Mouse (Mus musculus) hindbrain, embryonic 13.5 days (tissue): ENCODE measurements around the gene Zc2hc1b. TPM values are rescaled to one million over a fixed set of nuclear protein-coding genes. Genes with fewer than 3 reads are reported as not detected.

Experiments used
- ATAC-seq: fragments of 200-750 bp; cut with Nextera tagmentation; 2 replicates; pipeline ENCODE4 v1.8.0; 2017; ENCODE audit warnings: moderate TSS enrichment; ENCODE audit not compliant: low FRiP score
- H3K27ac ChIP-seq: fragments of 300-500 bp; sonication (generic); 2 replicates; pipeline ENCODE4 v1.5.1; 2015; ENCODE audit warnings: inconsistent platforms, mild to moderate bottlenecking, moderate library complexity
- H3K27me3 ChIP-seq: fragments of 300-500 bp; sonication (generic); 2 replicates; pipeline ENCODE4 v1.6.1; 2015; ENCODE audit warnings: mild to moderate bottlenecking, inconsistent platforms
- H3K36me3 ChIP-seq: fragments of 300-500 bp; sonication (generic); 2 replicates; pipeline ENCODE4 v1.6.1; 2015; ENCODE audit warnings: mild to moderate bottlenecking, inconsistent platforms
- H3K4me1 ChIP-seq: fragments of 300-500 bp; sonication (generic); replicated peaks from 2 replicates; pipeline ENCODE4 v1.6.1; 2015; ENCODE audit warnings: inconsistent platforms
- H3K4me2 ChIP-seq: fragments of 300-500 bp; sonication (generic); 2 replicates; pipeline ENCODE4 v1.6.1; 2015; ENCODE audit warnings: inconsistent platforms, mild to moderate bottlenecking, moderate library complexity
- H3K4me3 ChIP-seq: fragments of 300-500 bp; sonication (generic); 2 replicates; pipeline ENCODE4 v1.5.1; 2015; ENCODE audit warnings: mild to moderate bottlenecking, inconsistent platforms
- H3K9ac ChIP-seq: fragments of 300-500 bp; sonication (generic); 2 replicates; pipeline ENCODE4 v1.6.1; 2015; ENCODE audit warnings: mild to moderate bottlenecking, inconsistent platforms
- H3K9me3 ChIP-seq: fragments of 300-500 bp; sonication (generic); 2 replicates; pipeline ENCODE4 v1.6.1; 2016; ENCODE audit warnings: inconsistent platforms
- WGBS: fragments of 180-500 bp; shearing (Covaris S2); methylation state at CpG from one replicate; pipeline ENCODE4 v1.1.7; 2015; 5-methylcytosine and 5-hydroxymethylcytosine counted together
- polyA plus RNA-seq: library from polyadenylated mRNA; unstranded; fragments of >200 nt; fragmentation: Nextera tagmentation; extraction: Ambion mirVana; gene quantifications from 2 replicates; pipeline ENCODE4 v1.2.1, GENCODE M21; 2015

Zc2hc1b gene
- not detected in 2 replicates for polyA plus RNA-seq

DNA sequence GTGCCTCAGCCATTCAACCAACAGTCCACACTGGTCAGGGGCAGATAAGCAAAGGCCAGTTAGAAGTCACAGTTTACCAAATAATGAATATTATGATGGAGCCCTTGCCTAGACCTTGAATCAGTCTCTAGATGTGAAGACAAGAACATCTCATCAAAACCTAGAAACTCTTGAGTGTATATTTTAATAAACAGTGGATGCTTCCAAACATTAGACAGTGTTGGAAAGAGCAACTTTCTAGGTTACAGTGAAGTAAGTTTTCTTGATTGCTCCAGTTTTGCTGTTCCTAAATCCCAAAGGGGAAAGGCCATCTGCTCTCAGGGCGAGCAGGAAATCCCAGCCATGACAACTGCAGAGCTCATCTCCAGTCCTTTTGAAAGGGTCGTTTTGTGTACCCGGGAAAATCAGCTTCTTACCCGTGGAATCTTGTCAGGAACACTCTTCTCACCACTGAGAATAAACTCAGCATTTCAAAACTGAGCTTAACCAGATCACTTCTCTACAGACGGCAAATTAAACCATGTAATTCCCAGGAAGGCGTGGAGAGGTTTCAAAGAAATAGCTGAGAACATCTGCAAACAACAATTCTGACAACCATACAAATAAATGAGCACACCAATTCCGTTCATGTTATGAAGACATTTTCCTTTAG is at the start of gene Zc2hc1b:
Gene Zc2hc1b, minus strand, starts transcription at position 51 of the 652 bp plus-strand sequence.
- 65% methylated on average over 7 of the region's 7 CpGs for WGBS
- H3K27ac ChIP-seq = no peak within 1 kb of the TSS

GRCm38 (mm10) chr10:13225377-13226063 is 47.7 kb upstream of the Zc2hc1b start:
- Histone ChIP-seq H3K9me3 (no peaks in the 10 kb centered on the region), H3K4me3 (no peak overlapping the region), H3K36me3 (no peaks in the 10 kb centered on the region), H3K27me3 (no peaks in the 10 kb centered on the region), H3K9ac (no peak overlapping the region), H3K4me1 (no peaks in the 10 kb centered on the region), H3K27ac (no peak overlapping the region), H3K4me2 (no peak overlapping the region)
- no peak for ATAC-seq
- 88% methylated on average over 7 of the region's 7 CpGs for WGBS

More for the DNA sequence above, at the start of gene Zc2hc1b:
- no peak within 1 kb of the TSS for H3K4me3 ChIP-seq
- no peak within 1 kb of the TSS for H3K9ac ChIP-seq
- peaks cover under 1% of the 10 kb centered on the region; the same call in 1 of the 2 replicates for H3K4me1 ChIP-seq
- H3K9me3 ChIP-seq = no peaks in the 10 kb centered on the region
- H3K4me2 ChIP-seq = no peak within 1 kb of the TSS
- H3K27me3 ChIP-seq = no peaks in the 10 kb centered on the region
- peaks cover 70% of the 10 kb centered on the region for H3K36me3 ChIP-seq
- no peak for ATAC-seq

GRCm38 (mm10) chr10:13222135-13222534 is 44.3 kb upstream of the Zc2hc1b start:
- H3K4me1 ChIP-seq = no peaks in the 10 kb centered on the region
- WGBS = 94% methylated on average over 3 of the region's 3 CpGs
- no peak for ATAC-seq
- H3K4me2 ChIP-seq = no peak overlapping the region
- H3K27ac ChIP-seq = no peak overlapping the region
- H3K27me3 ChIP-seq = no peaks in the 10 kb centered on the region
- H3K9ac ChIP-seq = no peak overlapping the region
- H3K4me3 ChIP-seq = no peak overlapping the region
- H3K9me3 ChIP-seq = no peaks in the 10 kb centered on the region
- H3K36me3 ChIP-seq = no peaks in the 10 kb centered on the region

DNA sequence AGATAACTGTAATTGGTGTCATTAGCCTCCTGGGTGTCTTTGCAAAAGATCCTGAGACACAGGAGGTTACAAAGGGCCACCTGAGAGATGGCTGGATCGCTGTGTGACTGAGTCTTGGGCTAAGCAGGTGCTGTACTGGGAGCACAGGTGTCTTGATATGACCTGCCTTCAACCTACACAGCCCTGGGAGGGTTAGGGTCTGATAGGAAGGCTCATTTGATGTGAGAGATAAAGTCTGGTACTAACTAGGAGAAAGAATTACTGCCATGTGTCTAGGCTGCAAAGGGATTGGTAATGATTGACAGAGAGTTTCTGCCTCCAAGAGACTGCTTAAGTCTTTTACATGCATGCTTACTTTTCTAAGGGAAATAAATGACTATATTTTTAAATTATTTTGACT is 42.2 kb upstream of the Zc2hc1b start:
- H3K27me3 ChIP-seq = no peaks in the 10 kb centered on the region
- no peak overlapping the region for H3K9ac ChIP-seq
- ATAC-seq = no peak
- H3K4me3 ChIP-seq = no peak overlapping the region
- no peaks in the 10 kb centered on the region for H3K4me1 ChIP-seq
- no peak overlapping the region for H3K27ac ChIP-seq
- H3K9me3 ChIP-seq = no peaks in the 10 kb centered on the region
- WGBS = 61% methylated on average over 1 of the region's 1 CpGs
- H3K4me2 ChIP-seq = no peak overlapping the region
- H3K36me3 ChIP-seq = no peaks in the 10 kb centered on the region

DNA sequence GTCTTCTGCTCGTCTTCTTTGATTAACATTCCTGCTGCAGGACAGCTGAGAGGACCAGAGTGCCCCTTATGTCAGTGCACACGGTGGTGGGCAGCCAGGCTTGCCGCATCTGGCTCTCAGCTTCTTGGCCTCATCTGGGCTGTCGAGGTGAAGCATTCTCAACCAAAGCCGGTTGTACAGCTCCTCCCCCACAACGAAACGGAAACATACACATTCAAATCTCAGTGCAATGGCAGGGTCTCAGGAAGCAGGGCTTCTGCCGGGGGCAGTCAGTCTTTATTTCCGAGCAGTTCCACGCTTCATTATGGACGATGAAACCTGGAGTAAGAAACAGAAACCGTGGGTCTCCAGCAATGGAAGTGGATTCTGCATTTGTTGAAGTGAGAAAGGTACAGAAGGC is 36.1 kb upstream of the Zc2hc1b start:
- H3K4me1 ChIP-seq = no peaks in the 10 kb centered on the region
- H3K9me3 ChIP-seq = no peaks in the 10 kb centered on the region
- no peaks in the 10 kb centered on the region for H3K27me3 ChIP-seq
- ATAC-seq = no peak
- no peak overlapping the region for H3K9ac ChIP-seq
- no peak overlapping the region for H3K27ac ChIP-seq
- 81% methylated on average over 12 of the region's 12 CpGs for WGBS
- no peak overlapping the region for H3K4me3 ChIP-seq
- no peak overlapping the region for H3K4me2 ChIP-seq
- no peaks in the 10 kb centered on the region for H3K36me3 ChIP-seq

GRCm38 (mm10) chr10:13212829-13213228 is 35.0 kb upstream of the Zc2hc1b start:
- 87% methylated on average over 6 of the region's 6 CpGs for WGBS
- Histone ChIP-seq H3K4me1 (no peaks in the 10 kb centered on the region), H3K9me3 (no peaks in the 10 kb centered on the region), H3K9ac (no peak overlapping the region), H3K27ac (no peak overlapping the region), H3K4me2 (no peak overlapping the region), H3K27me3 (no peaks in the 10 kb centered on the region), H3K4me3 (no peak overlapping the region), H3K36me3 (no peaks in the 10 kb centered on the region)
- no peak for ATAC-seq

DNA sequence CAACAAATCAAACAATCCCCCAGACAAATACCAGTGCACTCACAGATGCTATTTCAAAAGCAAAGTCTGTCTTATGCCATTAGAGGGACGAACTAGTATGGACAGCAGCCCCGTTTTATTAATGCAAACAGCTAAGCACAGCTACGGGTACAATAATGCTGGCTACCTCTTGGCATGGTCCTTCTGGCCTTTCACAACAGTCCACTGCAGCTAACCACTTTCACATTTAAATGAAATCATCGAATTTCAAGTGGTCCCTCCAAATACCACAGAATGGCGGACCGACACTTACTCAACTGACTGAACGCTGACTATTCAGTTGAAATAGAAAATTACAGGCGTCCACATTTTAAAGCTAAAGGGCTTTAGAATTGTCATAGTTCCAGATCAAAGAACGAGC is 34.5 kb upstream of the Zc2hc1b start:
- Histone ChIP-seq H3K27ac (no peak overlapping the region), H3K9ac (no peak overlapping the region), H3K27me3 (no peaks in the 10 kb centered on the region), H3K4me1 (no peaks in the 10 kb centered on the region), H3K36me3 (no peaks in the 10 kb centered on the region), H3K4me2 (no peak overlapping the region), H3K4me3 (no peak overlapping the region), H3K9me3 (no peaks in the 10 kb centered on the region)
- WGBS = 79% methylated on average over 9 of the region's 9 CpGs
- no peak for ATAC-seq

GRCm38 (mm10) chr10:13209930-13210637 is 32.3 kb upstream of the Zc2hc1b start:
- no peak overlapping the region for H3K27ac ChIP-seq
- no peak overlapping the region for H3K4me2 ChIP-seq
- no peaks in the 10 kb centered on the region for H3K27me3 ChIP-seq
- no peak for ATAC-seq
- H3K36me3 ChIP-seq = no peaks in the 10 kb centered on the region
- no peak overlapping the region for H3K9ac ChIP-seq
- WGBS = 68% methylated on average over 8 of the region's 8 CpGs
- no peaks in the 10 kb centered on the region for H3K4me1 ChIP-seq
- no peaks in the 10 kb centered on the region for H3K9me3 ChIP-seq
- no peak overlapping the region for H3K4me3 ChIP-seq

- no peak overlapping the region for H3K4me3 ChIP-seq
- no peak overlapping the region for H3K9ac ChIP-seq
- H3K27ac ChIP-seq = no peak overlapping the region
- 52% methylated on average over 3 of the region's 3 CpGs for WGBS
- H3K9me3 ChIP-seq = no peaks in the 10 kb centered on the region
- no peaks in the 10 kb centered on the region for H3K36me3 ChIP-seq
- no peak overlapping the region for H3K4me2 ChIP-seq
- no peaks in the 10 kb centered on the region for H3K4me1 ChIP-seq
- ATAC-seq = no peak
- H3K27me3 ChIP-seq = no peaks in the 10 kb centered on the region
Observed at GRCm38 (mm10) chr10:13209506-13209905, 31.7 kb upstream of the Zc2hc1b start.

- H3K9me3 ChIP-seq = no peaks in the 10 kb centered on the region
- H3K9ac ChIP-seq = no peak overlapping the region
- H3K27me3 ChIP-seq = no peaks in the 10 kb centered on the region
- H3K27ac ChIP-seq = no peak overlapping the region
- no peaks in the 10 kb centered on the region for H3K36me3 ChIP-seq
- 95% methylated on average over 4 of the region's 4 CpGs for WGBS
- no peak overlapping the region for H3K4me2 ChIP-seq
- H3K4me1 ChIP-seq = no peaks in the 10 kb centered on the region
- ATAC-seq = no peak
- no peak overlapping the region for H3K4me3 ChIP-seq
Observed at GRCm38 (mm10) chr10:13209061-13209460, 31.2 kb upstream of the Zc2hc1b start.

DNA sequence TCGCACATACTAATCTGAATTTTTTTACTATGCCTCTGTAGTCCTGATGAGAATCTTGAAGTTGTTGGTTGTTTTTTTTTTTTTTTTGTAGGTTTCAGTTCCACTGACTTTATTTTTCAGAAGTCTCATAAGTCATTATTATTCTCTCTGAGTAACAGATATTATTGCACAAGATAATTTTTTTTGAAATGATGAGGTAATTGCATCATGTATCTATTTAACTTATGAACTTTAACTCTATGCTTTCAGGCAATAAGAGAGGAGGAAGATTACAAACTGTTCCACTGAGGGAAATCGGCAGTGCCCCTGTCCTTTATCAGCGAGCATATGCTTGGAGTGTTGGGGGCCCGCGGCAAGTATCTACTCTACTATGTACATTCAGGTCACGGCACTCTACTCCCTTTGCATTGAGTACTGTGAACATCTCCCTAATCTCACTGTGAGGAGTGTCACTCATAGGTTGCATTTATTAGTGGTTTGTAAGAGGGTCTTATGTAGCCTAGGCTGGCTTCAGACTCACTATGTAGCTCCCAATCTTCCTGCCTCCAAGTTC is 24.0 kb upstream of the Zc2hc1b start:
- H3K36me3 ChIP-seq = no peaks in the 10 kb centered on the region
- no peaks in the 10 kb centered on the region for H3K9me3 ChIP-seq
- no peak for ATAC-seq
- H3K27ac ChIP-seq = no peak overlapping the region
- no peak overlapping the region for H3K9ac ChIP-seq
- H3K4me3 ChIP-seq = no peak overlapping the region
- H3K4me2 ChIP-seq = no peak overlapping the region
- 97% methylated on average over 6 of the region's 6 CpGs for WGBS
- no peaks in the 10 kb centered on the region for H3K4me1 ChIP-seq
- no peaks in the 10 kb centered on the region for H3K27me3 ChIP-seq

GRCm38 (mm10) chr10:13200862-13201261 is 23.0 kb upstream of the Zc2hc1b start:
- H3K27me3 ChIP-seq = no peaks in the 10 kb centered on the region
- H3K4me1 ChIP-seq = no peaks in the 10 kb centered on the region
- H3K9ac ChIP-seq = no peak overlapping the region
- no peaks in the 10 kb centered on the region for H3K9me3 ChIP-seq
- WGBS = 92% methylated on average over 3 of the region's 3 CpGs
- H3K36me3 ChIP-seq = no peaks in the 10 kb centered on the region
- no peak for ATAC-seq
- H3K27ac ChIP-seq = no peak overlapping the region
- no peak overlapping the region for H3K4me3 ChIP-seq
- H3K4me2 ChIP-seq = no peak overlapping the region
